Mouse (Mus musculus) MEL (cell line): ENCODE measurements at regions not wholly inside any gene's neighbourhood (a gene's known extent, or its start where the extent isn't known, plus 50 kb on each side); places are given as distances from the start of the nearest gene placed in this dataset.

Experiments used
- DNase-seq: peaks from one replicate; pipeline ENCODE4 v3.0.0; 2011; ENCODE audit warnings: low read depth, low spot score
- H3K27ac ChIP-seq: 2 replicates; pipeline ENCODE4 v1.5.1; 2012; ENCODE audit warnings: low read depth, mild to moderate bottlenecking, control low read depth, low read length, moderate library complexity; ENCODE audit not compliant: control insufficient read depth
- H3K27me3 ChIP-seq, 2 experiments: fragments of 150-350 bp in 1 of 2; sonication (generic) in 1 of 2; 2 replicates each; pipeline ENCODE4 v1.6.1; 2012; ENCODE audit warnings: low read length in 2 of 2, mild to moderate bottlenecking in 2 of 2, improper control_type of control experiment in 1 of 2, moderate library complexity in 1 of 2; ENCODE audit not compliant: insufficient read depth in 2 of 2, control insufficient read depth in 1 of 2
- H3K36me3 ChIP-seq, 2 experiments: 2 replicates each; pipeline ENCODE4 v1.6.1; 2012 to 2014; ENCODE audit warnings: low read length in 2 of 2, improper control_type of control experiment in 1 of 2, inconsistent platforms in 1 of 2, mild to moderate bottlenecking in 1 of 2; ENCODE audit not compliant: insufficient read depth in 2 of 2, control insufficient read depth in 1 of 2
- H3K4me1 ChIP-seq, 2 experiments: fragments of 150-350 bp in 1 of 2; sonication (generic) in 1 of 2; 2 replicates each; pipeline ENCODE4 v1.6.1; 2012; ENCODE audit warnings: low read length in 2 of 2, improper control_type of control experiment in 1 of 2, mild to moderate bottlenecking in 1 of 2; ENCODE audit not compliant: insufficient read depth in 2 of 2, control insufficient read depth in 1 of 2
- H3K4me3 ChIP-seq, 2 experiments: fragments of 150-350 bp in 1 of 2; sonication (generic) in 1 of 2; 2 replicates each; pipeline ENCODE4 v1.5.1; 2012; ENCODE audit warnings: low read depth in 2 of 2, low read length in 2 of 2, mild to moderate bottlenecking in 2 of 2, moderate library complexity in 2 of 2, control low read depth in 1 of 2, improper control_type of control experiment in 1 of 2; ENCODE audit not compliant: control insufficient read depth in 1 of 2, insufficient read depth in 1 of 2
- H3K79me2 ChIP-seq: 2 replicates; pipeline ENCODE4 v1.6.1; 2012; ENCODE audit warnings: mild to moderate bottlenecking, low read length, moderate library complexity; ENCODE audit not compliant: control insufficient read depth, poor library complexity, insufficient read depth
- H3K9ac ChIP-seq: 2 replicates; pipeline ENCODE4 v1.6.1; 2012; ENCODE audit warnings: low read depth, mild to moderate bottlenecking, control low read depth, low read length, moderate library complexity; ENCODE audit not compliant: control insufficient read depth, poor library complexity, severe bottlenecking
- H3K9me3 ChIP-seq: fragments of 150-350 bp; sonication (generic); replicated peaks from 2 replicates; pipeline ENCODE4 v1.6.1; 2012; ENCODE audit warnings: mild to moderate bottlenecking, low read length, improper control_type of control experiment, moderate library complexity; ENCODE audit not compliant: insufficient read depth
- CHD1 ChIP-seq: IDR thresholded peaks from 2 replicates; pipeline ENCODE4 v1.6.1; 2012; ENCODE audit warnings: low read depth, mild to moderate bottlenecking, inconsistent platforms, low read length, improper control_type of control experiment
- CHD2 ChIP-seq: IDR thresholded peaks from 2 replicates; pipeline ENCODE4 v1.6.1; 2011; ENCODE audit warnings: low read length, improper control_type of control experiment
- CTCF ChIP-seq, 3 experiments: IDR thresholded peaks in 2 of 3; conservative IDR thresholded peaks in 1 of 3; 2 replicates each; pipeline ENCODE4 v1.5.1; 2011 to 2012; ENCODE audit warnings: low read length in 3 of 3, low read depth in 2 of 3, mild to moderate bottlenecking in 2 of 3, improper control_type of control experiment in 1 of 3, inconsistent platforms in 1 of 3, mixed read lengths in 1 of 3, moderate library complexity in 1 of 3; ENCODE audit not compliant: control insufficient read depth in 1 of 3, insufficient read depth in 1 of 3, poor library complexity in 1 of 3, severe bottlenecking in 1 of 3
- E2F4 ChIP-seq: IDR thresholded peaks from 2 replicates; pipeline ENCODE4 v1.6.1; 2011; ENCODE audit warnings: low read depth, low read length, improper control_type of control experiment, borderline replicate concordance
- ETS1 ChIP-seq: IDR thresholded peaks from 2 replicates; pipeline ENCODE4 v1.6.1; 2012; ENCODE audit warnings: low read depth, mild to moderate bottlenecking, inconsistent platforms, low read length, improper control_type of control experiment, moderate library complexity
- GATA1 ChIP-seq: IDR thresholded peaks from 2 replicates; pipeline ENCODE4 v1.6.1; 2011; ENCODE audit warnings: low read depth, low read length, improper control_type of control experiment
- HCFC1 ChIP-seq: IDR thresholded peaks from 2 replicates; pipeline ENCODE4 v1.6.1; 2012; ENCODE audit warnings: low read depth, mild to moderate bottlenecking, inconsistent platforms, low read length, improper control_type of control experiment, moderate library complexity
- KAT2A ChIP-seq: conservative IDR thresholded peaks from 2 replicates; pipeline ENCODE4 v1.6.1; 2012; ENCODE audit warnings: low read depth, low read length, improper control_type of control experiment, inconsistent platforms
- MAFK ChIP-seq: IDR thresholded peaks from 2 replicates; pipeline ENCODE4 v1.6.1; 2011; ENCODE audit warnings: low read depth, mild to moderate bottlenecking, low read length, improper control_type of control experiment, borderline replicate concordance
- MEF2A ChIP-seq: IDR thresholded peaks from 2 replicates; pipeline ENCODE4 v1.6.1; 2014; ENCODE audit warnings: low read depth, mild to moderate bottlenecking, inconsistent platforms, low read length, improper control_type of control experiment; ENCODE audit not compliant: poor library complexity, insufficient replicate concordance, severe bottlenecking; ENCODE audit errors: extremely low read depth
- MXI1 ChIP-seq: IDR thresholded peaks from 2 replicates; pipeline ENCODE4 v1.6.1; 2011; ENCODE audit warnings: mild to moderate bottlenecking, low read depth, low read length, improper control_type of control experiment
- MYB ChIP-seq: IDR thresholded peaks from 2 replicates; pipeline ENCODE4 v1.6.1; 2011; ENCODE audit warnings: mild to moderate bottlenecking, low read depth, low read length, improper control_type of control experiment
- MYC ChIP-seq: IDR thresholded peaks from 2 replicates; pipeline ENCODE4 v1.6.1; 2011; ENCODE audit warnings: low read depth, mild to moderate bottlenecking, low read length, improper control_type of control experiment, moderate library complexity
- POLR2A ChIP-seq, 2 experiments: IDR thresholded peaks; 2 replicates each; pipeline ENCODE4 v1.6.1; 2011 to 2012; ENCODE audit warnings: low read length in 2 of 2, mild to moderate bottlenecking in 2 of 2, control low read depth in 1 of 2, improper control_type of control experiment in 1 of 2, low read depth in 1 of 2, moderate library complexity in 1 of 2; ENCODE audit not compliant: control insufficient read depth in 1 of 2, insufficient read depth in 1 of 2, poor library complexity in 1 of 2
- POLR2AphosphoS2 ChIP-seq: IDR thresholded peaks from 2 replicates; pipeline ENCODE4 v1.6.1; 2011; ENCODE audit warnings: low read length, improper control_type of control experiment
- POLR2AphosphoS5 ChIP-seq: IDR thresholded peaks from 2 replicates; pipeline ENCODE4 v1.6.1; 2012; ENCODE audit warnings: low read depth, borderline replicate concordance, mild to moderate bottlenecking, inconsistent platforms, low read length, moderate library complexity, mixed read lengths
- RCOR1 ChIP-seq: IDR thresholded peaks from 2 replicates; pipeline ENCODE4 v1.6.1; 2012; ENCODE audit warnings: low read depth, mild to moderate bottlenecking, inconsistent platforms, low read length, improper control_type of control experiment
- TAL1 ChIP-seq: IDR thresholded peaks from 2 replicates; pipeline ENCODE4 v1.6.1; 2012; ENCODE audit warnings: mild to moderate bottlenecking, inconsistent platforms, low read length, moderate library complexity, mixed read lengths
- TCF12 ChIP-seq: IDR thresholded peaks from 2 replicates; pipeline ENCODE4 v1.6.1; 2014; ENCODE audit warnings: low read depth, mild to moderate bottlenecking, inconsistent platforms, low read length, improper control_type of control experiment, moderate library complexity
- UBTF ChIP-seq: IDR thresholded peaks from 2 replicates; pipeline ENCODE4 v1.6.1; 2012; ENCODE audit warnings: low read depth, mild to moderate bottlenecking, inconsistent platforms, low read length, improper control_type of control experiment, moderate library complexity, borderline replicate concordance; ENCODE audit not compliant: insufficient read depth
- USF2 ChIP-seq, 2 experiments: IDR thresholded peaks; 2 replicates each; pipeline ENCODE4 v1.6.1; 2011 to 2012; ENCODE audit warnings: improper control_type of control experiment in 2 of 2, low read length in 2 of 2, borderline replicate concordance in 1 of 2, inconsistent platforms in 1 of 2, low read depth in 1 of 2, mild to moderate bottlenecking in 1 of 2; ENCODE audit not compliant: insufficient read depth in 1 of 2
- ZKSCAN1 ChIP-seq: IDR thresholded peaks from 2 replicates; pipeline ENCODE4 v1.6.1; 2012; ENCODE audit warnings: low read depth, mild to moderate bottlenecking, inconsistent platforms, low read length, improper control_type of control experiment, moderate library complexity
- ZNF384 ChIP-seq: IDR thresholded peaks from 2 replicates; pipeline ENCODE4 v1.6.1; 2012; ENCODE audit warnings: low read depth, mild to moderate bottlenecking, inconsistent platforms, low read length, improper control_type of control experiment

DNA sequence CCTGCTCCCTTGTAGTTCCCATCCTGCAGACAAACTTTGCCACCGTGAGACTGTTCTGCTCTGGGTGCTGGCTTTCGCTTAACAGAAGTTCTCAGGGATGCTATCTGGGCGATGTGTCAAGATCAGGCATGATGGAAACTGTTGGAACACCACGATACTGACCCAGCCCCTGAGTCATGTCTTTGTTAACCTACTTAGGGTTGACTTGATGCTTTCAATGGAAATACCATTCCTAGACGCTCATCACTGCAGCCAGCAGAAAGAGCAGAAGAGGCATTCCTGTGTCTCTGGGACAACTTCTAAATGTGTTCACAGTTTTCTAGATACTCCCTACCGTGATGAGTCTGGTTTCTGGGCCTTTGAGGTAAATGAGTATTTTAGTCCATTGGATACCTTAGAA, 108.2 kb upstream of the H2al1a start:
- Histone ChIP-seq H3K36me3 (no peaks in the 10 kb centered on the region), H3K4me1 (no peaks in the 10 kb centered on the region), H3K27ac (no peak overlapping the region), H3K9ac (no peak overlapping the region), H3K79me2 (no peaks in the 10 kb centered on the region), H3K4me3 (no peak overlapping the region), H3K27me3 (no peaks in the 10 kb centered on the region), H3K9me3 (no peaks in the 10 kb centered on the region)
- DNase-seq: no peak
- TF ChIP-seq MYC (no peak), HCFC1 (no peak), MEF2A (no peak), MXI1 (no peak), CHD2 (no peak), MAFK (no peak), ZNF384 (no peak), POLR2AphosphoS2 (no peak)

DNA sequence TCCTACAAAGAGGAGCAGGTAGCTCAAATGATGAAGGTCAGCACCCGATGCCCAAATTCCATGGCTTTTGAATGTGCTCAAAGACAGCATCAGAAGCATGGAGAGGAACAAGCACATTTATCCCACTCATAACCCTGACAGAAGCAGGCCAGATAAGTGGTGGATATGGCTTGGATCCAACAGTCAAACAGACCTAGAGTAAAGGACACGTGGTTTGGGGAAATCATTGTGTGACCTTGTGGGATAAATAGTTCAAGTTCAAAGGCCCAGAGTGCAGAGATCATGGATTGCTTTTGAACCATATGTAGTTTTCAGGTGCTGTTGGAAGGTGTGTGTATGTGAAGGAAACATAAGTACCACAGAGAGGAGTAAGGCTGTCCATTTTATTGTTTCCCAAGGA, 94.9 kb upstream of the H2al1a start:
- H3K4me3 ChIP-seq: no peak overlapping the region
- no peak for DNase-seq
- no peaks in the 10 kb centered on the region; a peak in 1 of 4 replicates for H3K27me3 ChIP-seq
- no peaks in the 10 kb centered on the region for H3K36me3 ChIP-seq
- H3K9me3 ChIP-seq: no peaks in the 10 kb centered on the region
- H3K4me1 ChIP-seq: no peaks in the 10 kb centered on the region
- no peak overlapping the region for H3K9ac ChIP-seq
- H3K79me2 ChIP-seq: no peaks in the 10 kb centered on the region
- TF ChIP-seq TCF12 (no peak), TAL1 (no peak), POLR2AphosphoS5 (no peak), POLR2AphosphoS2 (no peak), E2F4 (no peak), UBTF (no peak), ETS1 (no peak), POLR2A (IDR thresholded peaks at IDR 0.05; ENCODE audit: control insufficient read depth in 1 of 2, insufficient read depth in 1 of 2, low read depth in 1 of 2, low read length in 2 of 2, poor library complexity in 1 of 2) (no peak), HCFC1 (no peak), ZKSCAN1 (no peak), CHD1 (no peak), GATA1 (no peak), RCOR1 (no peak), USF2 (IDR thresholded peaks at IDR 0.05; ENCODE audit: borderline replicate concordance in 1 of 2, insufficient read depth in 1 of 2, low read depth in 1 of 2, low read length in 2 of 2) (no peak), KAT2A (no peak), MAFK (no peak), CTCF (IDR thresholded peaks at IDR 0.05 in 2 of 3, conservative IDR thresholded peaks at IDR 0.05 in 1 of 3; ENCODE audit: control insufficient read depth in 1 of 3, insufficient read depth in 1 of 3, low read depth in 2 of 3, low read length in 3 of 3, poor library complexity in 1 of 3, severe bottlenecking in 1 of 3) (no peak), MYB (no peak), CHD2 (no peak)
- TF ChIP-seq, all 39 proteins: peak for 0
- H3K27ac ChIP-seq: no peak overlapping the region
